Mouse (Mus musculus): Measurements from ENCODE around the gene Chdh.

Gene Chdh

GRCm38 (mm10) chr14:30014487-30014886 is 5.7 kb downstream of the Chdh start:
- DNase-seq (ENCODE audit: low read depth) = no peak

GRCm38 (mm10) chr14:30015008-30015407 is 6.2 kb downstream of the Chdh start:
- DNase-seq (ENCODE audit: low read depth) = no peak

GRCm38 (mm10) chr14:30016666-30017065 is 7.8 kb downstream of the Chdh start:
- DNase-seq (ENCODE audit: low read depth) = peak; percentile 85

- DNase-seq (ENCODE audit: low read depth) = no peak
These were observed 9.1 kb downstream of the Chdh start for GRCm38 (mm10) chr14:30017794-30018462.

- peak; percentile 40 for DNase-seq (ENCODE audit: low read depth)
These were observed 9.6 kb downstream of the Chdh start for GRCm38 (mm10) chr14:30018463-30018801.

- no peak for DNase-seq (ENCODE audit: low read depth)
These were observed 10.0 kb downstream of the Chdh start for GRCm38 (mm10) chr14:30018846-30019245.

- no peak for DNase-seq (ENCODE audit: low read depth)
These were observed 10.6 kb downstream of the Chdh start for GRCm38 (mm10) chr14:30019375-30019774.

GRCm38 (mm10) chr14:30019792-30020575 is 11.2 kb downstream of the Chdh start:
- DNase-seq (ENCODE audit: low read depth) = no peak

- DNase-seq (ENCODE audit: low read depth) = no peak
These were observed 13.6 kb downstream of the Chdh start for GRCm38 (mm10) chr14:30022471-30022870.

- DNase-seq (ENCODE audit: low read depth) = no peak
These were observed 15.6 kb downstream of the Chdh start for GRCm38 (mm10) chr14:30024387-30024786.

- no peak for DNase-seq (ENCODE audit: low read depth)
These were observed 18.6 kb downstream of the Chdh start for GRCm38 (mm10) chr14:30027378-30027777.

GRCm38 (mm10) chr14:30033405-30033804 is 24.6 kb downstream of the Chdh start:
- DNase-seq (ENCODE audit: low read depth) = no peak

GRCm38 (mm10) chr14:30038431-30038830 is 29.6 kb downstream of the Chdh start:
- no peak for DNase-seq (ENCODE audit: low read depth)

- DNase-seq (ENCODE audit: low read depth) = no peak
These were observed 30.6 kb downstream of the Chdh start for GRCm38 (mm10) chr14:30039413-30039812.

GRCm38 (mm10) chr14:30041836-30042235 is 33.0 kb downstream of the Chdh start:
- no peak for DNase-seq (ENCODE audit: low read depth)

GRCm38 (mm10) chr14:30043356-30043940 is 34.6 kb downstream of the Chdh start:
- no peak for DNase-seq (ENCODE audit: low read depth)

- no peak for DNase-seq (ENCODE audit: low read depth)
These were observed 36.4 kb downstream of the Chdh start for GRCm38 (mm10) chr14:30045239-30045638.

GRCm38 (mm10) chr14:30045704-30046220 is 36.9 kb downstream of the Chdh start:
- DNase-seq (ENCODE audit: low read depth) = no peak

- DNase-seq (ENCODE audit: low read depth) = no peak
These were observed 38.2 kb downstream of the Chdh start for GRCm38 (mm10) chr14:30046976-30047375.

GRCm38 (mm10) chr14:30048049-30048448 is 39.2 kb downstream of the Chdh start:
- DNase-seq (ENCODE audit: low read depth) = no peak

GRCm38 (mm10) chr14:30050280-30050679 is 41.5 kb downstream of the Chdh start:
- DNase-seq (ENCODE audit: low read depth) = no peak

- no peak for DNase-seq (ENCODE audit: low read depth)
These were observed 46.1 kb downstream of the Chdh start for GRCm38 (mm10) chr14:30054922-30055321.

Measured in fibroblast of lung, adult 2 months (primary cell).